Mouse (Mus musculus) heart, embryonic 13.5 days (tissue): ENCODE measurements around the gene Drg1. TPM values are rescaled to one million over a fixed set of nuclear protein-coding genes. Genes with fewer than 3 reads are reported as not detected.
A peak's percentile ranks its signal among the peaks of the same experiment; 100 is the strongest.

Experiments
- ATAC-seq: fragments of 200-750 bp; cut with Nextera tagmentation; 2 replicates; pipeline ENCODE4 v1.8.0; 2017; ENCODE audit warnings: moderate TSS enrichment; ENCODE audit not compliant: insufficient number of reproducible peaks, low FRiP score, low TSS enrichment; ENCODE audit errors: extremely low read depth
- H3K27ac ChIP-seq: fragments of 300-500 bp; sonication (generic); replicated peaks from 2 replicates; pipeline ENCODE4 v1.5.1; 2015; ENCODE audit warnings: moderate library complexity, mild to moderate bottlenecking, inconsistent platforms
- H3K27me3 ChIP-seq: fragments of 300-500 bp; sonication (generic); replicated peaks from 2 replicates; pipeline ENCODE4 v1.6.1; 2015; ENCODE audit warnings: mild to moderate bottlenecking, inconsistent platforms
- H3K36me3 ChIP-seq: fragments of 300-500 bp; sonication (generic); 2 replicates; pipeline ENCODE4 v1.6.1; 2015; ENCODE audit warnings: mild to moderate bottlenecking, inconsistent platforms
- H3K4me1 ChIP-seq: fragments of 300-500 bp; sonication (generic); 2 replicates; pipeline ENCODE4 v1.6.1; 2015; ENCODE audit warnings: inconsistent platforms
- H3K4me2 ChIP-seq: fragments of 300-500 bp; sonication (generic); 2 replicates; pipeline ENCODE4 v1.6.1; 2015; ENCODE audit warnings: inconsistent platforms, mild to moderate bottlenecking, moderate library complexity
- H3K4me3 ChIP-seq: fragments of 300-500 bp; sonication (generic); 2 replicates; pipeline ENCODE4 v1.5.1; 2015; ENCODE audit warnings: moderate library complexity, mild to moderate bottlenecking, inconsistent platforms
- H3K9ac ChIP-seq: fragments of 300-500 bp; sonication (generic); 2 replicates; pipeline ENCODE4 v1.6.1; 2015; ENCODE audit warnings: inconsistent platforms, mild to moderate bottlenecking, moderate library complexity
- H3K9me3 ChIP-seq: fragments of 300-500 bp; sonication (generic); 2 replicates; pipeline ENCODE4 v1.6.1; 2016; ENCODE audit warnings: inconsistent platforms
- WGBS: fragments of 180-500 bp; shearing (Covaris S2); methylation state at CpG from one replicate; pipeline ENCODE4 v1.1.7; 2015; ENCODE audit warnings: mixed read lengths; 5-methylcytosine and 5-hydroxymethylcytosine counted together
- polyA plus RNA-seq: library from polyadenylated mRNA; unstranded; fragments of >200 nt; fragmentation: Nextera tagmentation; extraction: Ambion mirVana; gene quantifications from 2 replicates; pipeline ENCODE4 v1.2.1, GENCODE M21; 2015

The Drg1 gene
- polyA plus RNA-seq, 1 experiment from 2014 or later = 159 TPM

DNA sequence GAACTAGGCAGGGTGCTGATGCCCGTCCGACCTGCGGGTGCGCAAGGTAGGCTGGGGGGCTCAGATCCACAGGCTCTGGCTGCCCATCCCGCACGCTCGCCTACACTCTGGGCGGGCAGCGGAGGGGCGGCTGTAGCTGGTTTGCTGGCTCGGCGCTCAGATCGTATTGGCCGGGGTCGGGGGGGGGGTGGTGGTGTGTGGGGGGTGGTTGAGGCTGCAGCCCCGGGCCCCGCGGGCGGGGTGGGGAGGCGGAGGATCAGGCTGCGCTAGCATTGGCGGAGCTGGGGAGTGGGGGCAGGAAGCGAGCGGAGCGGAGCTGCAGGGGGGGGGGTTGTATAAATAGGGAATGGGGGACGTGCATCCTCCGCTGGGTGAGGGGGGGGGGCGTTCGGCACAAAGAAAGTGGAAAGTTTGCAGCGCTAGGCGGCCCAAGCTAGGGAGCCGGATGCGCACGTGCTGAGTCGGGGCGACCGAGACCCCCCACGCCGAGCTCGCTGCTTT, 23.1 kb upstream of the Drg1 start:
- Histone ChIP-seq H3K9ac (peak overlapping the region; percentile 98), H3K4me2 (peak overlapping the region; percentile 99), H3K27me3 (no peaks in the 10 kb centered on the region), H3K9me3 (no peaks in the 10 kb centered on the region), H3K4me1 (peaks cover 45% of the 10 kb centered on the region), H3K4me3 (peak overlapping the region; percentile 69), H3K27ac (peak overlapping the region; percentile 100), H3K36me3 (peaks cover 19% of the 10 kb centered on the region)
- 0% methylated on average over 33 of the region's 40 CpGs for WGBS
- peak; percentile 72 for ATAC-seq

DNA sequence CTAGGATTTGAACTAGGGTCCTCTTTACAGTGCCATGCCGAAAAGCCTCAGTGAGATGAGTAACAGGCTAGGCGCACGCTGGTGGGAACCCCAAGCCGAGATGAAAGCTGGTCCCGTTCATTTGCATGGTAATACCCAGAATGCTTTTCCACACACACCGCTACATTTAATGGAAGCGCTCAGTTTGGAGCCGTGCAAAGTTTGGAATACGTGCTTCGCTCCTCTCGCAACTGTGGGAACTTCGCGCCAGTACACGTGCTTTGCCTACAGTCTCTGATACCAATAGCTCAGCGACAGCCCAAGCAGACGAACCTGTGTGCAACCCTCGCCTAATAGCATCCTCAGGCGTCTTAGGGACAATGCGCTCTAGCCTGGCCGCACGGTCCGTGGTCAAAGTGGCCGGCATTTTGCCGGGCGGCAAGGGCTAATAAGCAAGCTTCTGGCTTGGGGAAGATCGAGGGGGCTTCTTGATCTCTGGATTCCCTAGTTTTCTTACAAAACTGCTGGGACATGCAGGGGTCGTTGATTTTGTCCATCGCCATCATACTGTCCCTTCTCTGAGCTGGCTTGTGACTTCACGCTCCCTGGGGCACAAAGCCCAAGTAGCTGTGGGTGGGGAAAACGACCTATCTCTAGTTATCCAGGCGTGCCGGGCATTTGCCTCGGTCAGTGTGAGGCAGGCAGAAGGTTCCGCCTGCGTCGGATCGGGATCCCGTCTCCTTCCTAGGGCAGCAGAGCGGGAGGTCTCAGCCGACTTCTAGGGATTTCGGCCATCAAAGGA, 22.5 kb upstream of the Drg1 start, which contains the start of gene Patz1:
TSS of gene Patz1 (plus strand) at position 354 of the 781 bp plus-strand sequence.
- no peaks in the 10 kb centered on the region for H3K27me3 ChIP-seq
- H3K4me3 ChIP-seq = peak within 1 kb of the TSS; percentile 69
- peak within 1 kb of the TSS; percentile 99 for H3K4me2 ChIP-seq
- H3K4me1 ChIP-seq = peaks cover 38% of the 10 kb centered on the region
- H3K9ac ChIP-seq = peak within 1 kb of the TSS; percentile 98
- peak; percentile 0; the same call in 1 of the 2 replicates for ATAC-seq
- WGBS = under 1% methylated on average over 41 of the region's 41 CpGs
- peaks cover 13% of the 10 kb centered on the region for H3K36me3 ChIP-seq
- peak within 1 kb of the TSS; percentile 100 for H3K27ac ChIP-seq
- H3K9me3 ChIP-seq = no peaks in the 10 kb centered on the region

DNA sequence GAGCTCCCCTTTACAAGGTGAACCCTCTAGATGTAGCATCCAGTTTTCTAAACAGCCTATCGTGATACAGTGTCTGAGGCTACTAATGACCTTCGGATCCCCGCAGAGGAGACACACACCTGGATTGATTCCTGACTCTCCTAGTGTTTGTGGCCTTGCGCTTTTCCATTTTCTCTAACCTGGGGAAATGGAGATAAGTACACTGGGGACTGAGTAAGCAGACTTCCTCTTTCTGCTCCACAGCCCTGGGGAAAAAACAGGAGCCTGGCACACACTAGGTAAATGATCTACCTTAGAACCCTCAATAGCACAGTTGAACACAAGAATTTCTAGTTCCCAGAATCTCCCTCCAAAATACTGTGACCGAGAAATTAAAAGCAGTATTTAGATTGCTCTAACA, 21.7 kb upstream of the Drg1 start:
- Histone ChIP-seq H3K9ac (peak overlapping the region; percentile 98), H3K27ac (peak overlapping the region; percentile 100; the same call in 1 of the 2 replicates), H3K27me3 (no peaks in the 10 kb centered on the region), H3K36me3 (0 out of 2 replicates have a peak, but pooled peaks cover 5% of the 10 kb centered on the region), H3K4me3 (peak overlapping the region; percentile 69), H3K9me3 (no peaks in the 10 kb centered on the region), H3K4me2 (peak overlapping the region; percentile 99), H3K4me1 (peaks cover 30% of the 10 kb centered on the region)
- 56% methylated on average over 5 of the region's 5 CpGs for WGBS
- no peak for ATAC-seq

DNA sequence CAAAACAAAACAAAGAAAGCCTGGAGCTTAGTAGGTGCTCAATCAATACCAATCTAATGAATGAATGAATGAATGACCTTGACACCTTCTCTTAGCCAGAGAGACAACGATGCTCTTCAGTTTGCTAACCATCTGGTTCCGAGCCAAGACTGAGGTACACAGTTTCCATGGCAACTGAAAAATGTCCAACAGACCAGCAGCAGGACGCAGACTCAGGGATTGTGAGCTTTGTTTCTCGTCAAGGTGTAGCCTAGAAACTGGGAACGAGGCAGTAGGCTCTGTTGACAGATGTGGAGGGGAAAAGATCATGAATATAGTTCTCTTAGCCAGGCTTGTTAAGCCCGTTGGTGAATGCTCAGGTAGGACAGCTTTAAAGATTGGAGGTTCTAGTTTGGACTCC, 20.9 kb upstream of the Drg1 start:
- WGBS = 66% methylated on average over 6 of the region's 6 CpGs

DNA sequence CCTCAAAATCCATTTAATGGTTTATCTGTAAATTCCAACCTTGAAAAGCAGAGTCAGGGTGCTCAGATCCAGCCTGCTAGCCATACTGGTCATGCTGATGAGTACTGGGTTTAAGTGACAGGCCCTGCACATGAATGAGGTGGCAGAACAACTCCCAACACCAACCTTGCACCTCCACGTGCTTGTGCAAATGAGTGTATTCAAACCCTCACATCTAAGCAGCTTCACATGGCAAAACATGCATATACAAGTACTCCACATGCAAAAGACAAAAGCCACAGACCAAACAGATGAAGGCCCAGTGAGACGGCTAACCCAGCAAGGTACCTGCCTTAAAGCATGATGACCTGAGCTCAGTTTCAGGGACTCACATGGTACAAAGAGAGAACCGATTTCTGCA, 19.7 kb upstream of the Drg1 start:
- WGBS = 76% methylated on average over 3 of the region's 3 CpGs
- ATAC-seq = no peak
- H3K27ac ChIP-seq = no peak overlapping the region
- peaks cover 12% of the 10 kb centered on the region for H3K4me1 ChIP-seq
- peaks cover 8% of the 10 kb centered on the region; the same call in 1 of the 2 replicates for H3K9me3 ChIP-seq
- H3K36me3 ChIP-seq = 0 out of 2 replicates have a peak, but pooled peaks cover under 1% of the 10 kb centered on the region
- no peaks in the 10 kb centered on the region for H3K27me3 ChIP-seq
- H3K9ac ChIP-seq = no peak overlapping the region
- no peak overlapping the region for H3K4me3 ChIP-seq
- H3K4me2 ChIP-seq = no peak overlapping the region

More for the DNA sequence above, 20.9 kb upstream of the Drg1 start:
- Histone ChIP-seq H3K9me3 (no peaks in the 10 kb centered on the region), H3K4me3 (no peak overlapping the region), H3K27me3 (no peaks in the 10 kb centered on the region), H3K36me3 (0 out of 2 replicates have a peak, but pooled peaks cover 5% of the 10 kb centered on the region), H3K9ac (no peak overlapping the region), H3K4me1 (peaks cover 22% of the 10 kb centered on the region), H3K27ac (no peak overlapping the region), H3K4me2 (no peak overlapping the region)
- ATAC-seq = no peak

DNA sequence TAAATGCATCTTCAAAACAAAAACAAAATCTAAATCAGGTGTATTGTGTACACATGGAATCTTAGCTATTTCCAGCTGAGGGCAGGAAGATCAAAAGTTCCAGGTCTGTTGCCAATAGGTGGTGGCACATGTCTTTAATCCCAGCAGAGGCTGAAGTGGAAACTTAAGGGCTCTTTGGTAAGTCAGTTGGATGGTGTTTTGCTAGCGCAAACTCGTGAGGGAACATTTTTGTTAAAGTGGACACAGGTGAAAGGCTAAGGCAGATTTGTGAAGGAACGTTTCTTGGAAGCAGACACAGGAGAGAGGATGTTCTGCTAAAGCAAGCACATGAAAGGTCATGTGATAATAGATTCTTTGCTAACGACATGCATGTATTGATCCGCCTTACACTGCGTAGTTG, 17.4 kb upstream of the Drg1 start:
- 88% methylated on average over 6 of the region's 6 CpGs for WGBS
- no peak overlapping the region for H3K27ac ChIP-seq
- H3K4me3 ChIP-seq = no peak overlapping the region
- no peaks in the 10 kb centered on the region for H3K36me3 ChIP-seq
- H3K4me2 ChIP-seq = no peak overlapping the region
- peaks cover 9% of the 10 kb centered on the region for H3K4me1 ChIP-seq
- ATAC-seq = no peak
- peaks cover 14% of the 10 kb centered on the region; the same call in 1 of the 2 replicates for H3K9me3 ChIP-seq
- no peaks in the 10 kb centered on the region for H3K27me3 ChIP-seq
- no peak overlapping the region for H3K9ac ChIP-seq

DNA sequence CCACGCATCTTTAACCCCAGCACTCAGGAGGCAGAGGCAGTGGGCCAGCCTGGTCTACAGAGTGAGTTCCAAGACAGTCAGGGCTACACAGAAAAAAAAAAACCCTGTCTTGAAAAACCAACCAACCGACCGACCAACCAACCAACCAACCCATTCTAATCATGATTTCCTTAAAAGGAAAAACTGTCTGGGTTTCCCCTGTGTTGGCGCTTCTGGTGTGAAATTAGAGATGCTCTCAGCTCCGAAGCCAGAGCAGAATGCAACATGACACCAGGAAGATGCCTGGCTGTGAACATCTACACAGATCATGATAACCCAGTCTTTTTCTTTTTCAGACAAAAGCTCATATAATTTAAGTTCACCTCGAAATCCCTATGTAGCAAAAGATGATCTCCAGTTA, 16.7 kb upstream of the Drg1 start:
- Histone ChIP-seq H3K9me3 (peaks cover 14% of the 10 kb centered on the region; the same call in 1 of the 2 replicates), H3K27ac (no peak overlapping the region), H3K27me3 (no peaks in the 10 kb centered on the region), H3K4me2 (no peak overlapping the region), H3K9ac (no peak overlapping the region), H3K4me3 (no peak overlapping the region), H3K4me1 (peaks cover 4% of the 10 kb centered on the region), H3K36me3 (no peaks in the 10 kb centered on the region)
- ATAC-seq = no peak
- 77% methylated on average over 6 of the region's 6 CpGs for WGBS

DNA sequence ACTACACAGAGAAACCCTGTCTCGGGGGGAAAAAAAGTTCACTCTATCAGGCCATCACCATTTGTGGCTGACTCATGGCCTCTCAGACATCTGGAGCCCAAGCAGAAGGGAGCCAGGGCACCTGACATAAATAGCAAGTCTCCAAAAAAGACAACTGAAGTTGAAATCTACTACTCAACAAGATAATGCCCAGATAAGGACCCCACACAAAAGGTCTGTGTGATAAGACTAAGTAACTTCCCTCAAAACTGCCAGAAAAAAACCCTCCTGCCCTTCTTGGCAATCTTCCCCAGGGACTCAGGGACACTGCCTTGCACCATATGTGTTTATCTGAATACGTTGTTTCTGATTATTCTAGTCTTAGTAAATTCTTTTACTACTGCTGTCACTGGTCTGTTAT, 13.5 kb upstream of the Drg1 start:
- no peak overlapping the region for H3K4me3 ChIP-seq
- no peak overlapping the region for H3K4me2 ChIP-seq
- H3K4me1 ChIP-seq = no peaks in the 10 kb centered on the region
- no peak overlapping the region for H3K9ac ChIP-seq
- 43% methylated on average over 2 of the region's 2 CpGs for WGBS
- H3K27me3 ChIP-seq = no peaks in the 10 kb centered on the region
- H3K9me3 ChIP-seq = peaks cover 14% of the 10 kb centered on the region; the same call in 1 of the 2 replicates
- ATAC-seq = no peak
- H3K27ac ChIP-seq = no peak overlapping the region
- no peaks in the 10 kb centered on the region for H3K36me3 ChIP-seq

DNA sequence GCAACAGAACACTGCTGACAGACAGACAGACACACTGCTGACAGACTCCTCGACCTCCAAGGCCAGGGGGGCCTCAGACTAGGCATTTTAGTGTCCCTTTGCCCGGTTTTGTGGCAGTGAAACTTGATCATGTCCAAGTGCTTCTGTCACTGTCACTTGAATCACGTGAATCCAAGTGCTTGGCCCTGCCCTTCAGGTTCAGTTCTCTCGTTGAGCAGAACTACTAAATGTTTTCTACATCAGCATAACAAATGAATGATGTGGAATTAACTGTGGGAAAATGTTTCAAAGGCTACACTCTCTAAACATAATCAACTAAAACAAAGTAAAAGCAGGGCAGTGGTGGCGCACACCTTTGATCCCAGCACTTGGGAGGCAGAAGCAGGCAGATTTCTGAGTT, 12.1 kb upstream of the Drg1 start:
- peaks cover 14% of the 10 kb centered on the region; the same call in 1 of the 2 replicates for H3K9me3 ChIP-seq
- no peak for ATAC-seq
- H3K4me2 ChIP-seq = no peak overlapping the region
- no peak overlapping the region for H3K27ac ChIP-seq
- H3K4me1 ChIP-seq = no peaks in the 10 kb centered on the region
- no peak overlapping the region for H3K4me3 ChIP-seq
- H3K36me3 ChIP-seq = no peaks in the 10 kb centered on the region
- 51% methylated on average over 5 of the region's 5 CpGs for WGBS
- H3K27me3 ChIP-seq = no peaks in the 10 kb centered on the region
- no peak overlapping the region for H3K9ac ChIP-seq

DNA sequence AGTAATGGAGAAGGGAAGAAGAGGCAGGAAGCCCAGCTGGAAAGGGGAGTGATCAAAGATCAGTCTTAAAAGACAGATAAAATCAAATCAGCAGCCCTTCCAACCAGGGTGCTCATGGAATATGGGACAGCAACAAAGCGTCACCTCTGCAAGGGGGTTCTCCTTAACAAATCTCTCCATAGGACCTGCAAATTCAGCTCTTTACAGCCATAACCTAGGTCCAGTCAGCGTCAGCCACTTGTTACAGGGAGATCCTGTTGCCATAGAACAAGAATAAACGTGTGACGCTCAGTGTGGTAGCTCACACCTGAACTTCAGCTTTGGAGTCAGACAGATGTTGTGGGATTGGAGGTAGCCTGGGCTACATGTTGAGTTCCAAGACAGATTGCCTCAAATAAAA, 3.0 kb upstream of the Drg1 start:
- H3K4me1 ChIP-seq = peaks cover 19% of the 10 kb centered on the region
- 39% methylated on average over 4 of the region's 4 CpGs for WGBS
- no peaks in the 10 kb centered on the region for H3K27me3 ChIP-seq
- no peak for ATAC-seq
- H3K27ac ChIP-seq = no peak overlapping the region
- no peak overlapping the region for H3K4me2 ChIP-seq
- H3K9ac ChIP-seq = no peak overlapping the region
- peaks cover 2% of the 10 kb centered on the region for H3K36me3 ChIP-seq
- H3K4me3 ChIP-seq = no peak overlapping the region
- no peaks in the 10 kb centered on the region for H3K9me3 ChIP-seq

DNA sequence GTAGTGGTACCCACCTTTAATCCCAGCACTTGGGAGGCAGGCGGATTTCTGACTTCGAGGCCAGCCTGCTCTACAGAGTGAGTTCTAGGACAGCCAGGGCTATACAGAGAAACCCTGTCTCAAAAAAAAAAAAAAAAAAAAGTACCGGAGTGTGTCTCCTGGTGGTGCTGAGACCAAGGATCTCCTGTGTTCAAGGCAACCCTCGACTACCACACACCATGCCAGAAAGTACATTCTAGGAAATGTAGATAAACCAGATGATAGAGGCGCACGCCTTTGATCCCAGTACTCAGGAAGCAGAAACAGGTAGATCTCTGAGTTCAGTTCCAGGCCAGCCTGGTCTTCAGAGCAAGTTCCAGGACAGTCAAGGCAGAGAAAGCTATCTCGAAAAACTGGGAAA, 918 bp upstream of the Drg1 start:
- ATAC-seq = no peak
- peak overlapping the region; percentile 93 for H3K27ac ChIP-seq
- H3K4me3 ChIP-seq = peak overlapping the region; percentile 98
- peaks cover 23% of the 10 kb centered on the region for H3K4me1 ChIP-seq
- no peaks in the 10 kb centered on the region for H3K9me3 ChIP-seq
- H3K36me3 ChIP-seq = peaks cover 21% of the 10 kb centered on the region
- H3K4me2 ChIP-seq = peak overlapping the region; percentile 82
- no peaks in the 10 kb centered on the region for H3K27me3 ChIP-seq
- 43% methylated on average over 7 of the region's 7 CpGs for WGBS
- peak overlapping the region; percentile 90 for H3K9ac ChIP-seq
